Mouse (Mus musculus) E14TG2a.4 (cell line): ENCODE measurements around the gene Pgpep1l.

ENCODE experiments used
- CTCF ChIP-seq: conservative IDR thresholded peaks from 2 replicates; pipeline ENCODE4 v1.5.1; 2014; ENCODE audit warnings: low read length
- NANOG ChIP-seq: IDR thresholded peaks from 2 replicates; pipeline ENCODE4 v1.6.1; 2014; ENCODE audit warnings: borderline replicate concordance, low read length, mixed read lengths
- POU5F1 ChIP-seq: IDR thresholded peaks from 2 replicates; pipeline ENCODE4 v1.6.1; 2014; ENCODE audit warnings: low read length, borderline replicate concordance

GRCm38 (mm10) chr7:68289081-68289480 is 25.0 kb upstream of the Pgpep1l start:
- TF ChIP-seq CTCF (no peak), NANOG (no peak), POU5F1 (no peak)
